Mouse (Mus musculus) MN1 (cell line): Measurements from ENCODE around the gene Esr1.
"Not testable (repeated sequence)": the region's sequence is repeated elsewhere in the genome, so short reads cannot be mapped to it uniquely, and the experiment has no call there.

Source experiments
- DNase-seq: peaks from one replicate; pipeline ENCODE4 v3.0.0-alpha.2; 2016; ENCODE audit warnings: low spot score

Gene Esr1

GRCm38 (mm10) chr10:4611386-4612155 is at the start of gene Esr1:
Gene Esr1 (plus strand): TSS chr10:4611593.
- peak; percentile 22 for DNase-seq

DNA sequence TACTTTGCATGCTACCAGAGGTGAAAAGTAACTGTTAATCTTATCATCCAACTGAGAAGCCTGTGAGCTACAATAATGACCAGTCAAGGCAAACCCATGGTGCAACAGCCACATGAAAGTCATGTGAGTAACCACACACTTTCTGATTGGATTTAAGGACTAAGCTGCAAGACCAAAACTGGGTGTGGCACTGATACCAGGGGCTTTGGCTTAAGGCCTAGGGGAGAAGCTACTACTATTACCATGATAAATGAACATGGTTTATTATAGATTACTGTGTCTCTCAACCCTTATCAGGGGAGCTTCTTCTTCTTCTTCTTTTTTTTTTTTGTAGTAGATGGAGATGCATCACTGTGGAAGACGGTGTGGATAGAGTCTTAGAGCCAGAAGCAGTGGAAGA is 46.2 kb upstream of the Esr1 start:
- no peak for DNase-seq

DNA sequence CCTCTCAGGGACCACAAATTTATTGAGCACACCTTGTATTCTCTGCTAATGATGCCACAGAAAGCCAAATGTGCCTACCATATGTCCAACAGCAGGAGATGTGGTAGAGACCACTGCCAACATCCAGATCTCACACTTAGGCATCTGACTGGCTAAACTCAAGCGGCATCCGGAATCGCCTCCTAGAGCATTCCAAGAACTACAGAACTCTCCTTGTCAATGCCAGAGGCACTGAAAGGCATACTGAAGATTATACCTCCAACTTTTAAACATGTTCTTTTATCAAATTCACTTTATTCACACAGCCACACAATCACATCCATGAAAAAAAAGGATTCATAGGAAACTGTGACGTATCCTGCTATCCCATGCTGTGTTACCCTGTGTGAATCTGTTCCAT is 40.6 kb upstream of the Esr1 start:
- no peak for DNase-seq

GRCm38 (mm10) chr10:4571304-4571703 is 40.1 kb upstream of the Esr1 start:
- no peak for DNase-seq

- DNase-seq = no peak
Observed at GRCm38 (mm10) chr10:4581905-4582304, 29.5 kb upstream of the Esr1 start.

DNA sequence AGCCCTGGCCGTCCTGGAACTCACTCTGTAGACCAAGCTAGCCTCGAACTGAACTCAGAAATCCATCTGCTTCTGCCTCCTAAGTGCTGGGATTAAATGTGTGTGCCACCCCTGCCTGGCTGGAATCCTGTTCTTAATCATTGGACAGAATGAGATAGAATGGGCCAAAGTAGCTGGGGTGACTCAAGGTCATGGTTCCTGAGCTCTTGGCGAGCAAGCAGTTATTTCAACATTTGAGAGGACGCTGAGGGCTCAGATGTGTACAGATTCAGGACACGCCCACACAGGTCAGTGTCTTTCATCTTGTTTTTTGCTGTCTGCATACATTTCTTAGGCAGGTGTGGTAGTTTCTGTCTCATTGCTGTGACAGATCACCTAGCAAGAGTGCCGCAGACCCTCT is 24.7 kb upstream of the Esr1 start:
- DNase-seq = no peak

- no peak for DNase-seq
Observed at GRCm38 (mm10) chr10:4589576-4589975, 21.8 kb upstream of the Esr1 start.

DNA sequence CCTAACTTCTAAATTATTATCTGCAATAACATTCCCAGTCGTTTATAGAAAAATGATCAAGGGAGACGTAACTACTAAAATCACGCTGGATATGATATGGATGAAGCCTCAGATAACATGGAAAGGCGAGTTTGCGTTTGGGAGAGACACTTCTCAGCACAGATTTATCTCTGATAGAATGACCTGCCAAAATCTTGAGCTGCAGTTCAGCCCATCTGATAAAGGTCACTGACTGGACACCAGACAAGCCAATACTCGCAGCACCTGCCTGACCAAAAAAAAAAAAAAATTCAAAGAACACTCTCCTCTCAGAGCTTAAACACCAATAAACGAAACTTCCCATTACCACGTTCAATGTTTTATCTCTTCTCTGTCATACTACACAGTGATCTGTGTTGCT is 20.4 kb upstream of the Esr1 start:
- no peak for DNase-seq

DNA sequence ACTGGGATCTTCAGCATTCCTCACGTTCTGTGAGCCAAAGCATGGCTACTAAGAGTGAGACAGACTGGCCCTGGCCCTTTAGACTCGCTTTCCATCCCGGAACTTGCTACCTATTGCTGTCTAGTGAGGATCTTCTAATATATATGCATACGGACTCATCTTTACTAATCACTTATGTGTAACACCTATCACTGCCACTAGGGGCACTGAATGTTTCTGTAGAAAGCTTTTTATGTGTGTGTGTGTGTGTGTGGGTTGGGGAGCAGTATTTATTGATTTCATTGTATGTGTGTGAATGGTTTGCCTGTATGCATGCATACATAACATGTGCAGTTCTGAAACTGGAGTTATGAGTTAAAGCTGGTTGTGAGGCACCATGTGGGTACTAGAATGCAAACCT is 17.6 kb upstream of the Esr1 start:
- DNase-seq = no peak

DNA sequence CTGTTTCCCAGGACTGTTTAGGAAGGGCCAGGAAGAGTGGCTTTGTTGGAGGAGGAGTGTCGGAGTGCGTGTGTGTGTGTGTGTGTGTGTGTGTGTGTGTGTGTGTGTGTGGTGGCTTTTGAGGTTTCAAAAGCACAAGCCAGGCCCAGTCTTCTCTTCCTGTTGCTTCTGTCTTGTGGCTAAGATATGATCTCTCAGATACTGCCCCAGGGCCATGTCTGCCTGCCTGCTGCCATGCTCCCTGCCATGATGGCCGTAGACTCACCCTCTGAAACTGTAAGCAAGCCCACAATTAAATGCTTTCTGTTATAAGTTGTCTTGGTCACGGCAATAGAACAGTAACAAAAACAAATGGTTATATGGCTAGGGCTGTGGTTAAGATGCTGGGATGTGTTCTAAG is 14.2 kb upstream of the Esr1 start:
- DNase-seq = no peak

DNA sequence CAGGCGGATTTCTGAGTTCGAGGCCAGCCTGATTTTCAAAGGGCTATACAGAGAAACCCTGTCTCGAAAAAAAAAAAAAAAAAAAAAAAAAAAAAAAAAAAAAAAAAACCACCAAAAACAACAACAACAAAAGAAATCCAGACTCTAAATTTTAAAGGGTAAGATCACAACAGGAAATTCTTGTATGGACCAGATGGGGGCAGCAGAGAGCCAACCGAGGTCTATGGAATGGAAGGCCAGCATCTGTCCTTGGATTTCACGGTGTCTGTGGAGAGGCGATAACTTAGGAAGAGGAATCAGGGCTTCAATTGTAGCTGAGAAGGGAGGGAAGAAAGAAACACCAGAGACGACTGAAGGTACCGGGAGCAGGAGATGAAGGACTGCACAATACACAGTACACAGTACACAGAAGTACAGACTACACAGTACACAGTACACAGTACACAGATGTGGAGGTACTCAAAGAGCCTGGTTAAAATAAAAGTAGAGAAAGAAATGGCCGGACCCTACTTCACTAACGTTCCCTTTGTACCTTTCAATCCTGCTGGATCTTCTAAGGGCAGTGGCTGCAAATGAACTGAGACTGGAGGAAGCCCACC is 13.1 kb upstream of the Esr1 start:
- DNase-seq = peak; percentile 47

GRCm38 (mm10) chr10:4598916-4599315 is 12.5 kb upstream of the Esr1 start:
- no peak for DNase-seq

GRCm38 (mm10) chr10:4599591-4599990 is 11.8 kb upstream of the Esr1 start:
- no peak for DNase-seq

- DNase-seq = no peak
Observed at GRCm38 (mm10) chr10:4600796-4601474, 10.5 kb upstream of the Esr1 start.

DNA sequence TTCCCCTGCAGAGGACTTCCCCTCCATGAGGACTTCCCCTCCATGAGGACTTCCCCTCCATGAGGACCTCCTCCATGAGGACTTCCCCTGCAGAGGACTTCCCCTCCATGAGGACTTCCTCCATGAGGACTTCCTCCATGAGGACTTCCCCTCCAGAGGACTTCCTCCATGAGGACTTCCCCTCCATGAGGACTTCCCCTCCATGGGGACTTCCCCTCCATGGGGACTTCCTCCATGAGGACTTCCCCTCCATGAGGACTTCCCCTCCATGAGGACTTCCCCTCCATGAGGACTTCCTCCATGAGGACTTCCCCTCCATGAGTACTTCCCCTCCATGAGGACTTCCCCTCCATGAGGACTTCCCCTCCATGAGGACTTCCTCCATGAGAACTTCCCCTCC is 9.8 kb upstream of the Esr1 start:
- DNase-seq = not testable (repeated sequence)

DNA sequence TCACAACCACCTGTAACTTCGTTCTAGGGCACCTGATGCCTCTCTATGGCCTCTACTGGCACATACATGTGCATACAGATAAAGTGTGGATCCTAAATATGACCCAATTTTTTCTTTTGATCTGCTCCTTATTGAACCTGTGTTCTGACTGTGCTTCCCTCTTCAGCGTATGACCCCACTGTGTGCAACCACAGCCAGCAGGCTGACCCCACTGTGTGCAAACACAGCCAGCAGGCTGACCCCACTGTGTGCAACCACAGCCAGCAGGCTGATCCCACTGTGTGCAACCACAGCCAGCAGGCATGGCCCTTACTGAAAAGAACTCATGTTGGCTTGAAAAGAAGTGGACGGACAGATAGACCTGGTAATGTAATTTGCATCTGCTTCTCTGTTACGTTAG is 8.9 kb upstream of the Esr1 start:
- no peak for DNase-seq

DNA sequence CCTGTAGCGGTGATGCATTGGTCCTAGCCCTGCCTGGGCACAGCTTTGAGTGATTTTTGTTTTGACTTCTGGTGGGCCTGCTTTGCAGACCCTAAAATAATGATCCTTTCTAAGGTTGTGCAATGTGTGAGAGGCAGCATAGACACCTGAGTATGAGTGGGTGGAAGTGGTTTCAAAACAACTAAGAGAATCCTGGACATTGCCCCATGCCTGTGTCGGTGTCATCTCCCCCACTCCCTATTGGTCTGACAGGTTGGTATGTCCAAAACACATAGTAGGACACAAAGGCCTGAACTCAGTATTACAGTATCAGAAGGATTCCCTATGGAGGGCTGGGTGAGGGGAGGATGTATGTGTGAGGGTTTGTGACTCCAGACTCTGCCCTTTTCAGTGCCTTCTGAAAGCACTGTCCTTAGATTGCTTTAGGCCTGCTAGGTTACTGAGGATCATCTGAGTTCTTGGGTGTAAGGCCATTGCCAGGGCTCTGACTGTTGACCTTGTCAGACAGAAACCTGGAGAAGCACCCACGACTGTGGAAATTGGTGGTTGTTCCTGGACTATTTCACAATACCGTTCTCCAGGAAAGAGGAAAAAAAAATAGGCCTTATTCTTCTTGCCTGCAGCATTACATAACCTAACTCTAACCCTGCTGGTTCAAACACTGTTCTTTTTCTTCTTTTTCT is 6.7 kb upstream of the Esr1 start:
- DNase-seq = no peak

GRCm38 (mm10) chr10:4610234-4610633 is 1.2 kb upstream of the Esr1 start:
- no peak for DNase-seq

DNA sequence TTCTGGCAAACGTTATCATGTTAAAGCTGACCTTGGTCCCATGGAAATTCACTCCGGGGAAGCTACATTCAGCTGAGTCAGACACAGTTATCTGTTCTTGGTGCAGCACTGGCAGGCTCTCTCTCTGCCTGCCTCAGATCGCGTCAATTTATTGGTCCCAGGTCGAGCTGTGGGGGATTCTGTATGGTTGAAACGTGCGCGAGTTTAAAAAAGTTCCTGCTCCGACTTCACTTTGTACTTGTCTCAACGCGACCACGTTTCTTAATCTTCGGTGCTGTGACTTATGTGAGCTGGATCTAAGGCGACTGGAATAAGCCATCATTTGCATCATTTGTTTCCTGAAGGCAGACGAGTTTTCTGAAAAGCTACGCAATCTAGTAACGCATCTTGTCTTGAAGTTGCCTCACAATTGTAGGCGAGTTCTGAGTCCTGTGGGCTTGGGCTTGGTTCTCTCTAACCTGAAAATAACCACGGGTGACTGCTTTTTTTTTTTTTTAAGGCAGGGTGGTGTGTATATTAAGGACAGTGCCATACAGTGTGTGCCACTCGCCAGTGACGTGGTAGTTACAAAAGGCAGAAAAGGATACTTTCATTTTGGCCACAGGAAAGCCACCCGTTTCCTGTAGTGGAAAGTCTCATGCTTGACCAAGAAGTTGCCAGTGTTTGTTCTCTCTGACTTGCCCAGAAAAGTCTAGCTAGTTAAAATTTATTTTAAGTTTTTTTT is 1.1 kb downstream of the Esr1 start:
- DNase-seq = peak; percentile 30

GRCm38 (mm10) chr10:4618026-4618425 is 6.6 kb downstream of the Esr1 start:
- DNase-seq = no peak

GRCm38 (mm10) chr10:4618686-4619085 is 7.3 kb downstream of the Esr1 start:
- no peak for DNase-seq

- not testable (repeated sequence) for DNase-seq
Observed at GRCm38 (mm10) chr10:4619426-4619825, 8.0 kb downstream of the Esr1 start.
